ENCODE assay signal across 32 mouse cellular contexts in genomic region chr4:35165275-35165674, GRCm38 (mm10). TPM values are rescaled to one million over a fixed set of nuclear protein-coding genes. Genes with fewer than 3 reads are reported as not detected.
A peak's percentile ranks its signal among the peaks of the same experiment; 100 is the strongest.
DNase-seq lines count a peak whose midpoint lies in the region; ATAC-seq and TF ChIP-seq lines count a peak whose summit lies in the region.
"Had no signal": no experiment of that assay in that cellular context is flagged by ENCODE, and none has a peak within 500 bp of the region (broad histone marks: within the 10 kb centered on the region; RNA-seq: fewer than 3 reads in every experiment).

No protein-coding gene starts in this region.

- no peaks in the 10 kb centered on the region for H3K36me3 ChIP-seq in lung, embryonic 16.5 days (ENCODE audit: control insufficient read depth, insufficient read depth, low read length)
- no peaks in the 10 kb centered on the region for H3K36me3 ChIP-seq in intestine, postnatal 0 days (ENCODE audit: control insufficient read depth, insufficient read depth)
- H3K36me3 ChIP-seq: embryonic facial prominence, embryonic 12.5 days; heart, embryonic 12.5 days; hindbrain, embryonic 10.5 days; limb, embryonic 15.5 days; midbrain, embryonic 10.5 days had no signal

- WGBS in lung, embryonic 16.5 days, result 50% methylated on average over 2 of the region's 2 CpGs
- 45% methylated on average over 2 of the region's 2 CpGs for WGBS in lung, adult 2 months
- WGBS in intestine, postnatal 0 days, result 43% methylated on average over 2 of the region's 2 CpGs

- TF ChIP-seq CTCF in lung, adult 2 months (IDR thresholded peaks at IDR 0.05; ENCODE audit: insufficient read depth, low read length), result no peak
- TF ChIP-seq CTCF in intestine, postnatal 0 days (IDR thresholded peaks at IDR 0.05; ENCODE audit: low read depth), result no peak

- H3K27ac ChIP-seq in lung, embryonic 16.5 days (ENCODE audit: low read length), result no peak overlapping the region
- H3K27ac ChIP-seq in intestine, postnatal 0 days (ENCODE audit: low read depth, low read length), result no peak overlapping the region
- H3K27ac ChIP-seq: embryonic facial prominence, embryonic 12.5 days; hindbrain, embryonic 10.5 days; kidney, postnatal 0 days; limb, embryonic 15.5 days; midbrain, embryonic 10.5 days had no signal

- H3K4me1 ChIP-seq in lung, embryonic 16.5 days (replicated peaks; ENCODE audit: control insufficient read depth, insufficient read depth, low read length), result 0 out of 2 replicates have a peak, but pooled peaks cover 6% of the 10 kb centered on the region
- H3K4me1 ChIP-seq in lung, adult 2 months (ENCODE audit: control insufficient read depth, insufficient read depth, low read length), result no peaks in the 10 kb centered on the region
- no peaks in the 10 kb centered on the region; the same call in 1 of the 2 replicates for H3K4me1 ChIP-seq in intestine, postnatal 0 days (replicated peaks; ENCODE audit: control insufficient read depth, insufficient read depth, low read length)
- H3K4me1 ChIP-seq: heart, embryonic 12.5 days; hindbrain, embryonic 10.5 days; midbrain, embryonic 10.5 days had no signal

- H3K9me3 ChIP-seq in lung, embryonic 16.5 days (ENCODE audit: control insufficient read depth, low read length), result no peaks in the 10 kb centered on the region
- no peaks in the 10 kb centered on the region for H3K9me3 ChIP-seq in intestine, postnatal 0 days (ENCODE audit: control insufficient read depth)
- H3K9me3 ChIP-seq: embryonic facial prominence, embryonic 12.5 days; heart, embryonic 12.5 days; hindbrain, embryonic 10.5 days; limb, embryonic 15.5 days; midbrain, embryonic 10.5 days had no signal

- DNase-seq in lung, adult 2 months, result no peak
- no peak for DNase-seq in cerebellum, postnatal 4 days (ENCODE audit: low spot score in 2 of 2)
- DNase-seq in adrenal gland, postnatal 36 days, result no peak
- DNase-seq: adrenal gland, adult 8-10 months; cerebellum, adult 11-12 months; cerebellum, postnatal 10 days; heart, postnatal 10 days; left cerebral cortex, postnatal 4 days; lung, embryonic 14.5 days had no signal

- TF ChIP-seq POLR2A in lung, adult 2 months (IDR thresholded peaks at IDR 0.05; ENCODE audit: borderline replicate concordance, extremely low read depth, low read depth, low read length), result no peak

- no peaks in the 10 kb centered on the region for H3K27me3 ChIP-seq in lung, embryonic 16.5 days (ENCODE audit: control insufficient read depth, insufficient read depth, low read depth, low read length)
- no peaks in the 10 kb centered on the region for H3K27me3 ChIP-seq in intestine, postnatal 0 days (replicated peaks; ENCODE audit: control insufficient read depth, insufficient read depth, low read length)
- H3K27me3 ChIP-seq: embryonic facial prominence, embryonic 12.5 days; heart, embryonic 12.5 days; limb, embryonic 15.5 days had no signal

- H3K4me2 ChIP-seq in lung, embryonic 16.5 days (ENCODE audit: low read depth, low read length), result no peak overlapping the region
- H3K4me2 ChIP-seq in intestine, postnatal 0 days (replicated peaks; ENCODE audit: low read depth), result no peak overlapping the region
- H3K4me2 ChIP-seq: embryonic facial prominence, embryonic 12.5 days; heart, embryonic 12.5 days; limb, embryonic 15.5 days; lung, embryonic 14.5 days had no signal

- no peak overlapping the region for H3K9ac ChIP-seq in lung, embryonic 16.5 days (ENCODE audit: low read length)
- H3K9ac ChIP-seq in intestine, postnatal 0 days (ENCODE audit: low read depth, low read length), result no peak overlapping the region
- H3K9ac ChIP-seq: embryonic facial prominence, embryonic 12.5 days; heart, embryonic 12.5 days; limb, embryonic 15.5 days; lung, embryonic 14.5 days had no signal

- H3K4me3 ChIP-seq in lung, embryonic 16.5 days (ENCODE audit: low read length), result no peak overlapping the region
- H3K4me3 ChIP-seq in lung, adult 2 months (replicated peaks; ENCODE audit: extremely low read depth, low read depth, low read length), result no peak overlapping the region
- H3K4me3 ChIP-seq in intestine, postnatal 0 days (ENCODE audit: low read depth, low read length), result no peak overlapping the region
- H3K4me3 ChIP-seq: embryonic facial prominence, embryonic 12.5 days; heart, embryonic 12.5 days; hindbrain, embryonic 10.5 days; limb, embryonic 15.5 days; midbrain, embryonic 10.5 days had no signal

- ATAC-seq in lung, embryonic 16.5 days (ENCODE audit: low read depth), result peak; percentile 65
- 0 out of 2 replicates have a peak, but pooled peaks have one; percentile 9 for ATAC-seq in common myeloid progenitor, adult 5-6 weeks (replicated peaks; ENCODE audit: low read depth, poor library complexity, severe bottlenecking)
- ATAC-seq in intestine, postnatal 0 days, result 0 out of 2 replicates have a peak, but pooled peaks have one; percentile 13
- peak; percentile 59 for ATAC-seq in monocyte, adult 5-6 weeks (replicated peaks; ENCODE audit: insufficient number of reproducible peaks, low FRiP score, low TSS enrichment, poor library complexity, severe bottlenecking)
- ATAC-seq: activated CD4-positive, CD25-positive, alpha-beta regulatory T cell, adult 4 months; forebrain, embryonic 14.5 days had no signal

RNA-seq across cellular contexts. Expression of gene Mob3b, which starts 8.0 kb away (rescaled TPM):
- polyA plus RNA-seq in lung, embryonic 16.5 days (2015; fragmentation: Nextera tagmentation; extraction: Ambion mirVana), result 11.5 and 12.1 TPM in 2 replicates
- 8.4 and 10.4 TPM in 2 replicates for polyA plus RNA-seq in lung, adult 2 months (2012; rRNA removed)
- 3.0 and 3.4 TPM in 2 replicates for total RNA-seq in common myeloid progenitor, adult 5-6 weeks (2017)
- 21.0 and 21.2 TPM in 2 replicates for polyA plus RNA-seq in intestine, postnatal 0 days (2015; fragmentation: Nextera tagmentation; extraction: Ambion mirVana)
- 9.4 to 22.8 TPM (median 14.8 TPM) in 3 replicates for total RNA-seq in monocyte, adult 5-6 weeks (2017)
- total RNA-seq in adrenal gland, postnatal 36 days (2021), result 10 to 100 TPM; 28.9 to 31.8 TPM

RNA-seq across cellular contexts. Expression of gene Ifnk, which starts 13.4 kb away (rescaled TPM):
- not detected in 2 replicates for polyA plus RNA-seq in lung, embryonic 16.5 days (2015; fragmentation: Nextera tagmentation; extraction: Ambion mirVana)
- not detected in 2 replicates for polyA plus RNA-seq in lung, adult 2 months (2012; rRNA removed)
- total RNA-seq in common myeloid progenitor, adult 5-6 weeks (2017), result not detected in 2 replicates
- 0.25 and 0.51 TPM in 2 replicates for polyA plus RNA-seq in intestine, postnatal 0 days (2015; fragmentation: Nextera tagmentation; extraction: Ambion mirVana)
- 2.0 TPM in 1 of 3 replicates, not detected in the others for total RNA-seq in monocyte, adult 5-6 weeks (2017)
- not detected for total RNA-seq in adrenal gland, postnatal 36 days (2021)
- total RNA-seq: gastrocnemius, adult 8-10 months; heart, postnatal 10 days; layer of hippocampus, adult 18-20 months; layer of hippocampus, postnatal 14 days; left cerebral cortex, adult 8-10 months; left cerebral cortex, postnatal 4 days; MEL had no signal
- polyA plus RNA-seq: activated CD4-positive, CD25-positive, alpha-beta regulatory T cell, adult 4 months; C2C12; forebrain, embryonic 14.5 days; frontal cortex, adult 2 months; gonadal fat pad, adult 2 months; heart, embryonic 12.5 days; kidney, adult 2 months; kidney, postnatal 0 days; small intestine, adult 2 months; urinary bladder, adult 2 months had no signal

Comparison
In these comparisons a context has a peak if more than half of its experiments do, and no peak if none do; other contexts are left out.
1. ATAC-seq: peak in every context shown above with its lines; median percentile 65 in lung, embryonic 16.5 days; 59 in monocyte, adult 5-6 weeks; 13 in intestine, postnatal 0 days; 9 in common myeloid progenitor, adult 5-6 weeks.